Mouse (Mus musculus): Measurements from ENCODE around the gene Fam43b. TPM values are rescaled to one million over a fixed set of nuclear protein-coding genes. Genes with fewer than 3 reads are reported as not detected.

Fam43b gene
- polyA plus RNA-seq, 1 experiment from 2014 or later = 1.3 TPM

- no peak for ATAC-seq
Measured at GRCm38 (mm10) chr4:138382462-138382861, 13.9 kb downstream of the Fam43b start.

DNA sequence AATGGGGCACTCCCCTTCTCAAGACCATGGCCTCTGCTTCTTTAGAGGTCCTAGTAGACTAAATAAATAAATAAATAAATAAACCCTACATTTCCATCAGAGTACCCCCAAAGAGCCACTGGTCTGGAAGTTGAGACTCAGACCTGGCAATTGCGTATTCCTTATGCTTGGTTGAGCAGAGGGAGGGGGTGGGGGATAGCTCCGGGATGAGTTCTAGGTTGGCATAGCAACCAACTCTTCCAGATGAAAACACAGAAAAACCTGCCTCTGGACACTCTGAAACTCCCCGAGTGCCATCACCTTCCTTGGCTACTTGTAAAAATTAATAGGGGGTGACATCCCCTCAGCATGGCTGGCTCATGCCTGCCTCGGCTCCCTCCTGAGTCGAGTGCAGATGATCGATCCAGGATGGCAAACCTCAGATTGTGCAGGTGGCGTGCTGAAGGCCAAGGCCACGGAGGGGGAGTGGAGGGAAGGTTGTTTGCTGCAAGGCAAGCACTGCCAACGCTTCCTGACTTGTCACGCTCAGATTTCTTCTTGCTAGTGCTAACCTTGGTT is 16.1 kb downstream of the Fam43b start:
- WGBS = 18% methylated on average over 10 of the region's 10 CpGs
- peak; percentile 59; the same call in 1 of the 2 replicates for ATAC-seq
- no peak overlapping the region for H3K9ac ChIP-seq (replicated peaks)
- no peaks in the 10 kb centered on the region for H3K27me3 ChIP-seq
- H3K36me3 ChIP-seq = no peaks in the 10 kb centered on the region
- H3K4me2 ChIP-seq (replicated peaks) = no peak overlapping the region
- H3K27ac ChIP-seq = peak overlapping the region; percentile 49; the same call in 1 of the 2 replicates
- H3K4me1 ChIP-seq (replicated peaks) = peaks cover 20% of the 10 kb centered on the region
- no peak overlapping the region for H3K4me3 ChIP-seq (replicated peaks)
- no peaks in the 10 kb centered on the region for H3K9me3 ChIP-seq

More at GRCm38 (mm10) chr4:138382462-138382861, 13.9 kb downstream of the Fam43b start:
- Histone ChIP-seq H3K4me1 (replicated peaks) (peaks cover 18% of the 10 kb centered on the region), H3K27me3 (no peaks in the 10 kb centered on the region), H3K9ac (replicated peaks) (no peak overlapping the region), H3K4me3 (replicated peaks) (no peak overlapping the region), H3K4me2 (replicated peaks) (no peak overlapping the region), H3K9me3 (no peaks in the 10 kb centered on the region), H3K36me3 (no peaks in the 10 kb centered on the region), H3K27ac (no peak overlapping the region)
- WGBS = 73% methylated on average over 6 of the region's 6 CpGs

DNA sequence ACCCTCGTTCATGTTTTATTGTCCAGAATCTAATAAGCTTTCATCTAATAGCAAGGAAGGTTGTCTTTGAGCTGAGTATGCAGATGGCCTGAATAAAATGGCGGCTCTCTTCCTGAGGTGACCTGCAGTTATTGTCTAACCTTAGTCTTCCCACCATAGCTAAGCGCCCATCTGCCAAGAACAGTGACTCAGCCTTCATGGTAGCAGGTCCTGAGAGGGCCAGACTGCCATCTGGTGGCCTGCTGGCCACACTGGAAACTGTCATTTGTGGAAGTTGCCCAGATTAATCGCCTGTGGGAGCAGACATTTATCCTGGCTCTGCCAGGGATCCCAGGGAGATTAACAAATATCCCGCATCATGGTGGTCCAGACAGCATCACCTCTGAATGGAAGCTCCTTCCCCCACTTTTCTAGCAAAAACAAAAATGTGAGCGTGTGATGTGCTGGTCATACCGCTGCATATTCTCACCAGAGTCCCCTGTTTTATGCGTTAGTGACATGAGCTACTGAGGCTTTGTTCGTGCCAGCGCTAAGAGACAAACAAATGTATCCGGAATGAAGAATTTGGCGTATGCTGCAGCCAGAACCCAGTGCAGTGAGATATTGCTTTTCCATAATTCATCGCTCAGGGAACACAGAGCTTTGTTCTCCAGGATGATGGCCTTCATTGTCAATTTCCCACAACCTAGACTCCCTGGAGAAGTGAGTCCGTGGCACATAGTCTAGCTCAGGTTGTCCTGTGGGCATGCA is 17.1 kb downstream of the Fam43b start:
- Histone ChIP-seq H3K36me3 (no peaks in the 10 kb centered on the region), H3K4me2 (replicated peaks) (no peak overlapping the region), H3K4me1 (replicated peaks) (peaks cover 20% of the 10 kb centered on the region), H3K9ac (replicated peaks) (no peak overlapping the region), H3K4me3 (replicated peaks) (no peak overlapping the region), H3K9me3 (no peaks in the 10 kb centered on the region; the same call in 1 of the 2 replicates), H3K27me3 (no peaks in the 10 kb centered on the region), H3K27ac (peak overlapping the region; percentile 49)
- peak; percentile 65 for ATAC-seq
- 36% methylated on average over 14 of the region's 14 CpGs for WGBS

DNA sequence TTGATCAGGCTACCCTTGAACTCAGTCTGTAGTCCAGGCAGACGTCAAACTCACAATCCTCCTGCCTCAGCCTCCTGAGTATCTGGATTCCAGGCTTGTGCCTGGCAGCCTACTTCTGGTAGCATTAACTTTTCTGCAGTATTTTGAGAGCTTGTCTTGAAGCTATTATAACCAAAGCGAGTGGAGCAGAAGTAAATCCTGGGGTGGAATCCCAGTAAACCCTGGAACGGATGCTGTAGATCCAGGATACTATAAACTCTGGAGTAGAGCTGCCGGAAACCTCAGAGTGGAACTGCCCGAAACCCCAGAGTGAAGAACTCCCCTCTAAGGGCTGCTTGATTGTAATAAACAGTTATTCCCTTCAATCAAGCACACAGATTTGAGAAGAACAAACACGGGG is 18.8 kb downstream of the Fam43b start:
- Histone ChIP-seq H3K9me3 (no peaks in the 10 kb centered on the region; the same call in 1 of the 2 replicates), H3K4me1 (replicated peaks) (peaks cover 20% of the 10 kb centered on the region), H3K27me3 (no peaks in the 10 kb centered on the region), H3K36me3 (no peaks in the 10 kb centered on the region), H3K4me2 (replicated peaks) (no peak overlapping the region), H3K27ac (no peak overlapping the region), H3K9ac (replicated peaks) (no peak overlapping the region), H3K4me3 (replicated peaks) (no peak overlapping the region)
- 56% methylated on average over 6 of the region's 6 CpGs for WGBS
- no peak for ATAC-seq

DNA sequence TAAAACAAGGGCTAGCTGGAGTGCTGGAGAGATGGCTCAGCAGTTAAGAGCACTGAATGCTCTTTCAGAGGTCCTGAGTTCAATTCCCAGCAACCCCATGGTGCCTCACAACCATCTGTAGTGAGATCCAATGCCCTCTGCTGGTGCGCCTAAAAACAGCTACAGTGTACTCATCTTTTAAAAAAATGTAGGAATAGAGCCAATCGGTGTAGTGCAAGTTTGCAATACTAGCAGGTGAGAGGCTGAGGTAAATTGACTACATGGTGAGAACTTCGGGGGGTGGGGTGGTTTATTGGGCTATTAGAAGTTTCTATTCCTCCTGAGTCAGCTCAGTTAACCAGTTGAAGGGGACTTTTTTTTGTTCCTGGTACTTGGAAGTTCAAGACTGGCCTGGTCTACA is 21.2 kb downstream of the Fam43b start:
- H3K9ac ChIP-seq (replicated peaks) = no peak overlapping the region
- H3K4me2 ChIP-seq (replicated peaks) = no peak overlapping the region
- H3K4me1 ChIP-seq (replicated peaks) = peaks cover 15% of the 10 kb centered on the region
- no peak overlapping the region for H3K27ac ChIP-seq
- H3K36me3 ChIP-seq = no peaks in the 10 kb centered on the region
- no peaks in the 10 kb centered on the region for H3K27me3 ChIP-seq
- WGBS = 87% methylated on average over 3 of the region's 3 CpGs
- no peaks in the 10 kb centered on the region; the same call in 1 of the 2 replicates for H3K9me3 ChIP-seq
- ATAC-seq = no peak
- no peak overlapping the region for H3K4me3 ChIP-seq (replicated peaks)

DNA sequence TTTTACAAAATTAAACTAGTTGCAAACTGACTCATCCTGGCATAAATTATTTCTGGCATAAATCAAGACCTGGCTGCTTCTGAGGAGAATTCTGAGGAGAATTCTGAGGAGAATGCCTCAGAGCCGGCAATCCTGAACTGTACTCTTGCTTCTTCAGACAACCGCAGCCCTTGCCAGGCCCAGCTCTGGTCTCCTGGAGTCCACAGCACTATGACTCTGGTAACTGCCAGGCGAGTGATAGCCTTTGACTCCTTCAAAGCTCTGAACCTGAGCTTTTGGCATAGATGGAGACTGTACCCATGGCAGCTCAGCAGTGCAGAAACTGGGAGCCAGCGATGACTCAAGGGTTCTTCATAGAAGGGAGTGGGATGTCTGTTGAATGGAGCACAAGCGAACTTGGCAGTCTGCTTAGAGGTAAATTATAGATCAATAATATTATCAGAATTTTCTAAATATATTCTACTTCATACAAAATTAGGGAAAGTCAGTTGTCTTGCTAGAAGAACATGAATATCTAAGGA is 25.3 kb downstream of the Fam43b start:
- Histone ChIP-seq H3K27ac (no peak overlapping the region), H3K9me3 (no peaks in the 10 kb centered on the region; the same call in 1 of the 2 replicates), H3K4me1 (replicated peaks) (peaks cover 9% of the 10 kb centered on the region), H3K36me3 (no peaks in the 10 kb centered on the region), H3K4me2 (replicated peaks) (no peak overlapping the region), H3K4me3 (replicated peaks) (no peak overlapping the region), H3K27me3 (peaks cover 35% of the 10 kb centered on the region), H3K9ac (replicated peaks) (no peak overlapping the region)
- ATAC-seq = no peak
- 86% methylated on average over 5 of the region's 5 CpGs for WGBS

- WGBS = 81% methylated on average over 12 of the region's 12 CpGs
Measured at GRCm38 (mm10) chr4:138368498-138369260, 27.6 kb downstream of the Fam43b start.

DNA sequence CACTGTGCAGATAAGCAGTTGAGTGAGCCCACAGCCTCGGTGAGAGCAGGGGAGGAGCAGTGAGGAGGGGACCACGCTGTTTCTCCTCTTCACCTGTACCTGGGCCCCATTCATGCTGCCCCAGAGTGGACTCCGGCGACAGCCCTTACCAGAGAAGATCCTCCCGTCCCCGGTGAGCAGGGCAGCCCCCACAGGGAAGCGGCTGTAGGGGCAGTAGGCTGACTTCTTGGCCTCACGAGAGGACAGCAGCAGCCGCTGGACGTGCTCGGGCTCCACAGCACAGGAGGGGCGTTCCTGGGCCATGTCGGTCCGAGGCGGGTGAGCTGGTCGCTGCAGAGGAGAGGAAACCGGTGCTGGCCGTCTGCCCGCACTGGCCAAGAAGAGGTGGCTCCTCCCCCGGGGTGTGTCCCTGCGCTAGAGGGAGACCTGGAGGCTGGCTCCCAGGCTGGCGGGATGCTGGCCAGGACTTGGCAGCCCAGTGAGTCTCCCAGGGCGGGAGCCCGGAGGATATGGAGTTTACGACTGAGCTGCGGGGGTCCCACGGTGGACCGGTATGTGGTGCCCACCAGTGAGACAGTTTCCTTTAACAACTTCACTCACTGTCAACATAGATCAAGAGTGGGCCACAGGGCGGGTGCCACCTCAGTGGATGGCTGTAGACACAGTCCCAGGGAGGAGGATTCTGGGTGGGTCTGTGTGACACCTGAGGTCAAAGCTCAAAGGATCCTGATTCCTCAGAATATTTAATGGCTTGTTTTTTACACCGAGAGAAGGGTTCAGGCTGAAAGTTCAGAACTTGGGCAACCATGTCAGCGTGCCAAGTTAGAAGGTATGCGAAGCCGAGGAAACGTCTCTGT is 28.5 kb downstream of the Fam43b start, which contains the start of gene Cda:
Gene Cda (minus strand): TSS at position 352 of the 857 bp plus-strand sequence.
- peaks cover 41% of the 10 kb centered on the region for H3K27me3 ChIP-seq
- peak within 1 kb of the TSS; percentile 60 for H3K4me2 ChIP-seq (replicated peaks)
- peak within 1 kb of the TSS; percentile 33 for H3K4me3 ChIP-seq (replicated peaks)
- no peaks in the 10 kb centered on the region for H3K9me3 ChIP-seq
- no peaks in the 10 kb centered on the region for H3K36me3 ChIP-seq
- no peak within 1 kb of the TSS for H3K27ac ChIP-seq
- peak; percentile 83 for ATAC-seq
- WGBS = 12% methylated on average over 34 of the region's 34 CpGs
- peak within 1 kb of the TSS; percentile 60; the same call in 1 of the 2 replicates for H3K9ac ChIP-seq (replicated peaks)
- H3K4me1 ChIP-seq (replicated peaks) = peaks cover 9% of the 10 kb centered on the region

More at GRCm38 (mm10) chr4:138368498-138369260, 27.6 kb downstream of the Fam43b start:
- H3K4me2 ChIP-seq (replicated peaks) = no peak overlapping the region
- H3K4me1 ChIP-seq (replicated peaks) = peaks cover 9% of the 10 kb centered on the region
- H3K9ac ChIP-seq (replicated peaks) = no peak overlapping the region
- H3K27ac ChIP-seq = no peak overlapping the region
- no peak overlapping the region for H3K4me3 ChIP-seq (replicated peaks)
- no peak for ATAC-seq
- no peaks in the 10 kb centered on the region for H3K9me3 ChIP-seq
- H3K27me3 ChIP-seq = peaks cover 41% of the 10 kb centered on the region
- H3K36me3 ChIP-seq = no peaks in the 10 kb centered on the region

DNA sequence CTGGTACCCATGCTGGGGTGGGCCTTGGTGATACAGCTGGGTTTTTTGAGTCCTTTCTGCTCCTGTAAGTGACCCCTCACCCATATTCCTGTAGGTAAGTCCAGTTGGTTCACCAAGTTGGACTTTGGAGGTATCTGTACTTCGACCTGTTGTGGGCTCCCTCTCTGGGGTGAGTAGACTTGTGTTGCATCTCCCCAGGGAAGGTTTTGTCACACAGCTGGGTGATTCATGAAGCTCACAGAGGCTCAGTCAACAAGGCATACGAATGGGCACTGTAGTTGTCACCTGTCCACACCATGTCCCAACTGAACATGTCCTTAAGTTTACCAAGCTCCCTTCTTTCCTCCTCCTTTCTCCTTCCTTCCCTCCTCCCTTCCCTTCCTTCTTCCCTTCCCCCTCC is 29.8 kb downstream of the Fam43b start:
- Histone ChIP-seq H3K9me3 (no peaks in the 10 kb centered on the region), H3K36me3 (no peaks in the 10 kb centered on the region), H3K27ac (no peak overlapping the region), H3K4me3 (replicated peaks) (no peak overlapping the region), H3K27me3 (peaks cover 41% of the 10 kb centered on the region), H3K9ac (replicated peaks) (no peak overlapping the region), H3K4me2 (replicated peaks) (no peak overlapping the region), H3K4me1 (replicated peaks) (peaks cover 9% of the 10 kb centered on the region)
- WGBS = 86% methylated on average over 2 of the region's 2 CpGs
- no peak for ATAC-seq

GRCm38 (mm10) chr4:138363511-138363910 is 32.8 kb downstream of the Fam43b start:
- no peaks in the 10 kb centered on the region for H3K9me3 ChIP-seq
- no peaks in the 10 kb centered on the region for H3K36me3 ChIP-seq
- ATAC-seq = no peak
- H3K27ac ChIP-seq = no peak overlapping the region
- H3K27me3 ChIP-seq = peaks cover 30% of the 10 kb centered on the region
- H3K4me2 ChIP-seq (replicated peaks) = no peak overlapping the region
- 66% methylated on average over 5 of the region's 5 CpGs for WGBS
- peaks cover 13% of the 10 kb centered on the region for H3K4me1 ChIP-seq (replicated peaks)
- no peak overlapping the region for H3K9ac ChIP-seq (replicated peaks)
- no peak overlapping the region for H3K4me3 ChIP-seq (replicated peaks)

- 89% methylated on average over 7 of the region's 7 CpGs for WGBS
- no peak for ATAC-seq
Measured at GRCm38 (mm10) chr4:138362883-138363282, 33.4 kb downstream of the Fam43b start.

More at GRCm38 (mm10) chr4:138362883-138363282, 33.4 kb downstream of the Fam43b start:
- Histone ChIP-seq H3K36me3 (no peaks in the 10 kb centered on the region), H3K9me3 (no peaks in the 10 kb centered on the region), H3K27ac (no peak overlapping the region), H3K9ac (replicated peaks) (no peak overlapping the region), H3K4me2 (replicated peaks) (no peak overlapping the region), H3K4me1 (replicated peaks) (peaks cover 9% of the 10 kb centered on the region), H3K4me3 (replicated peaks) (no peak overlapping the region), H3K27me3 (peaks cover 24% of the 10 kb centered on the region)
